ENCODE assay signal across 11 mouse cellular contexts in genomic region chr6:113660492-113661352, GRCm38 (mm10). TPM values are rescaled to one million over a fixed set of nuclear protein-coding genes. Genes with fewer than 3 reads are reported as not detected.
DNase-seq lines count a peak whose midpoint lies in the region; ATAC-seq and TF ChIP-seq lines count a peak whose summit lies in the region.
"Had no signal": no experiment of that assay in that cellular context is flagged by ENCODE, and none has a peak within 500 bp of the region (broad histone marks: within the 10 kb centered on the region; RNA-seq: fewer than 3 reads in every experiment).

No protein-coding gene starts in this region.

- H3K9me3 ChIP-seq in heart, embryonic 13.5 days = no peaks in the 10 kb centered on the region
- H3K9me3 ChIP-seq in E14TG2a.4 (ENCODE audit: low read length) = no peaks in the 10 kb centered on the region
- H3K9me3 ChIP-seq in embryonic facial prominence, embryonic 15.5 days (replicated peaks) = no peaks in the 10 kb centered on the region
- H3K9me3 ChIP-seq: forebrain, embryonic 13.5 days; neural tube, embryonic 13.5 days had no signal

- H3K27ac ChIP-seq in heart, embryonic 13.5 days (replicated peaks) = peak overlapping the region; percentile 76
- peak overlapping the region; percentile 28; the same call in 1 of the 2 replicates for H3K27ac ChIP-seq in embryonic facial prominence, embryonic 15.5 days (replicated peaks)
- H3K27ac ChIP-seq: forebrain, embryonic 13.5 days; neural tube, embryonic 13.5 days had no signal

- H3K9ac ChIP-seq in heart, embryonic 13.5 days = peak overlapping the region; percentile 50; the same call in 1 of the 2 replicates
- no peak overlapping the region for H3K9ac ChIP-seq in embryonic facial prominence, embryonic 15.5 days
- H3K9ac ChIP-seq: forebrain, embryonic 13.5 days; neural tube, embryonic 13.5 days had no signal

- 60% methylated on average over 14 of the region's 14 CpGs for WGBS in heart, embryonic 13.5 days
- 62% methylated on average over 14 of the region's 14 CpGs for WGBS in embryonic facial prominence, embryonic 15.5 days

- no peak overlapping the region; the same call in 1 of the 2 replicates for H3K4me2 ChIP-seq in heart, embryonic 13.5 days
- no peak overlapping the region for H3K4me2 ChIP-seq in embryonic facial prominence, embryonic 15.5 days (replicated peaks)
- H3K4me2 ChIP-seq: forebrain, embryonic 13.5 days; neural tube, embryonic 13.5 days had no signal

- TF ChIP-seq CTCF in E14TG2a.4 (conservative IDR thresholded peaks at IDR 0.05; ENCODE audit: low read length) = no peak

- H3K27me3 ChIP-seq in heart, embryonic 13.5 days (replicated peaks) = no peaks in the 10 kb centered on the region
- H3K27me3 ChIP-seq in E14TG2a.4 (ENCODE audit: insufficient read depth, low read length) = no peaks in the 10 kb centered on the region
- no peaks in the 10 kb centered on the region for H3K27me3 ChIP-seq in embryonic facial prominence, embryonic 15.5 days
- H3K27me3 ChIP-seq: forebrain, embryonic 13.5 days; neural tube, embryonic 13.5 days had no signal

- peaks cover 3% of the 10 kb centered on the region; the same call in 1 of the 2 replicates for H3K36me3 ChIP-seq in heart, embryonic 13.5 days
- no peaks in the 10 kb centered on the region for H3K36me3 ChIP-seq in E14TG2a.4 (ENCODE audit: insufficient read depth, low read length)
- H3K36me3 ChIP-seq in embryonic facial prominence, embryonic 15.5 days = no peaks in the 10 kb centered on the region
- H3K36me3 ChIP-seq: neural tube, embryonic 13.5 days had no signal

- peaks cover 33% of the 10 kb centered on the region for H3K4me1 ChIP-seq in heart, embryonic 13.5 days
- peaks cover 54% of the 10 kb centered on the region for H3K4me1 ChIP-seq in E14TG2a.4 (replicated peaks; ENCODE audit: low read depth, low read length)
- H3K4me1 ChIP-seq in embryonic facial prominence, embryonic 15.5 days = peaks cover 17% of the 10 kb centered on the region; the same call in 1 of the 2 replicates
- H3K4me1 ChIP-seq: forebrain, embryonic 13.5 days had no signal

- H3K4me3 ChIP-seq in heart, embryonic 13.5 days = no peak overlapping the region
- H3K4me3 ChIP-seq in E14TG2a.4 (replicated peaks; ENCODE audit: low read length) = peak overlapping the region; percentile 55
- no peak overlapping the region for H3K4me3 ChIP-seq in embryonic facial prominence, embryonic 15.5 days (replicated peaks)
- H3K4me3 ChIP-seq: forebrain, embryonic 13.5 days; neural tube, embryonic 13.5 days had no signal

- no peak for DNase-seq in heart, adult 8-10 months (ENCODE audit: low spot score)
- DNase-seq in urinary bladder, postnatal 25 days (ENCODE audit: low spot score) = no peak
- DNase-seq in frontal cortex, postnatal 10 days (ENCODE audit: low spot score in 2 of 2) = no peak
- no peak for DNase-seq in thymus, postnatal 14 days
- DNase-seq: adrenal gland, adult 8-10 months had no signal

- no peak for ATAC-seq in heart, embryonic 13.5 days (ENCODE audit: extremely low read depth, insufficient number of reproducible peaks, low FRiP score, low TSS enrichment)
- no peak for ATAC-seq in embryonic facial prominence, embryonic 15.5 days (ENCODE audit: insufficient number of reproducible peaks, low FRiP score, low TSS enrichment, low read depth)
- peak; percentile 25 for ATAC-seq in monocyte, adult 5-6 weeks (replicated peaks; ENCODE audit: insufficient number of reproducible peaks, low FRiP score, low TSS enrichment, poor library complexity, severe bottlenecking)
- ATAC-seq: forebrain, embryonic 13.5 days had no signal

RNA-seq across cellular contexts. Expression of gene Irak2, which starts 22.5 kb away (rescaled TPM):
- 5.2 and 6.2 TPM in 2 replicates for polyA plus RNA-seq in heart, embryonic 13.5 days (2015; fragmentation: Nextera tagmentation; extraction: Ambion mirVana)
- total RNA-seq in heart, adult 8-10 months (2022) = 10 to 100 TPM in 2 of 4 experiments, 1 to 10 TPM in 2; 8.1 to 13.5 (median 10.6) TPM
- 4.0 and 5.8 TPM in 2 replicates for polyA plus RNA-seq in embryonic facial prominence, embryonic 15.5 days (2015; fragmentation: Nextera tagmentation; extraction: Ambion mirVana)
- total RNA-seq in monocyte, adult 5-6 weeks (2017) = 99.6 to 134 TPM (median 117 TPM) in 3 replicates

RNA-seq across cellular contexts. Expression of gene Tatdn2, which starts 36.1 kb away (rescaled TPM):
- polyA plus RNA-seq in heart, embryonic 13.5 days (2015; fragmentation: Nextera tagmentation; extraction: Ambion mirVana) = 0.52 and 0.65 TPM in 2 replicates
- total RNA-seq in heart, adult 8-10 months (2022) = 10 to 100 TPM; 65.8 to 83.6 (median 69.8) TPM
- polyA plus RNA-seq in embryonic facial prominence, embryonic 15.5 days (2015; fragmentation: Nextera tagmentation; extraction: Ambion mirVana) = 0.95 and 1.1 TPM in 2 replicates
- total RNA-seq in monocyte, adult 5-6 weeks (2017) = 306 to 404 TPM (median 339 TPM) in 3 replicates

RNA-seq across cellular contexts. Expression of gene Vhl, which starts 37.0 kb away (rescaled TPM):
- 24.2 and 28.9 TPM in 2 replicates for polyA plus RNA-seq in heart, embryonic 13.5 days (2015; fragmentation: Nextera tagmentation; extraction: Ambion mirVana)
- 10 to 100 TPM in 1 of 4 experiments, 1 to 10 TPM in 3; 8.4 to 10.7 (median 9.4) TPM for total RNA-seq in heart, adult 8-10 months (2022)
- 43.4 and 47.8 TPM in 2 replicates for polyA plus RNA-seq in embryonic facial prominence, embryonic 15.5 days (2015; fragmentation: Nextera tagmentation; extraction: Ambion mirVana)
- 17.1 to 24.7 TPM (median 21.6 TPM) in 3 replicates for total RNA-seq in monocyte, adult 5-6 weeks (2017)

RNA-seq across cellular contexts. Expression of gene Brk1, which starts 56.1 kb away (rescaled TPM):
- polyA plus RNA-seq in heart, embryonic 13.5 days (2015; fragmentation: Nextera tagmentation; extraction: Ambion mirVana) = 162 and 177 TPM in 2 replicates
- 10 to 100 TPM; 68.5 to 83.3 (median 75.0) TPM for total RNA-seq in heart, adult 8-10 months (2022)
- polyA plus RNA-seq in embryonic facial prominence, embryonic 15.5 days (2015; fragmentation: Nextera tagmentation; extraction: Ambion mirVana) = 221 and 230 TPM in 2 replicates
- 111 to 131 TPM (median 120 TPM) in 3 replicates for total RNA-seq in monocyte, adult 5-6 weeks (2017)

RNA-seq across cellular contexts. Expression of gene Ghrl, which starts 59.0 kb away (rescaled TPM):
- polyA plus RNA-seq in heart, embryonic 13.5 days (2015; fragmentation: Nextera tagmentation; extraction: Ambion mirVana) = not detected in 2 replicates
- total RNA-seq in heart, adult 8-10 months (2022) = not detected
- polyA plus RNA-seq in embryonic facial prominence, embryonic 15.5 days (2015; fragmentation: Nextera tagmentation; extraction: Ambion mirVana) = 0.24 TPM in 1 of 2 replicates, not detected in the other
- 3.1 to 6.6 TPM in 2 of 3 replicates, not detected in the other for total RNA-seq in monocyte, adult 5-6 weeks (2017)
